Mouse (Mus musculus) erythroblast, adult 5-6 weeks (primary cell): ENCODE data around the gene Poln. TPM values are rescaled to one million over a fixed set of nuclear protein-coding genes. Genes with fewer than 3 reads are reported as not detected.

ENCODE experiments used
- ATAC-seq: replicated peaks from 2 replicates; pipeline ENCODE4 v1.8.0; 2016; ENCODE audit warnings: moderate number of reproducible peaks, mild to moderate bottlenecking, moderate TSS enrichment, inconsistent platforms; ENCODE audit not compliant: poor library complexity, low FRiP score, severe bottlenecking
- total RNA-seq, 2 experiments: library from RNA; stranded (forward) in 1 of 2; stranded (reverse) in 1 of 2; fragments of 150-400 nt in 1 of 2; fragments of 200-764, 138-1000 nt in 1 of 2; gene quantifications; 2 replicates each; pipeline versions ENCODE4 v1.2.3 to v1.2.4; 2015 to 2017; ENCODE audit warnings: low replicate concordance in 2 of 2

Poln gene
- total RNA-seq, 2 experiments from 2014 or later = 1.7 to 5.0 TPM

DNA sequence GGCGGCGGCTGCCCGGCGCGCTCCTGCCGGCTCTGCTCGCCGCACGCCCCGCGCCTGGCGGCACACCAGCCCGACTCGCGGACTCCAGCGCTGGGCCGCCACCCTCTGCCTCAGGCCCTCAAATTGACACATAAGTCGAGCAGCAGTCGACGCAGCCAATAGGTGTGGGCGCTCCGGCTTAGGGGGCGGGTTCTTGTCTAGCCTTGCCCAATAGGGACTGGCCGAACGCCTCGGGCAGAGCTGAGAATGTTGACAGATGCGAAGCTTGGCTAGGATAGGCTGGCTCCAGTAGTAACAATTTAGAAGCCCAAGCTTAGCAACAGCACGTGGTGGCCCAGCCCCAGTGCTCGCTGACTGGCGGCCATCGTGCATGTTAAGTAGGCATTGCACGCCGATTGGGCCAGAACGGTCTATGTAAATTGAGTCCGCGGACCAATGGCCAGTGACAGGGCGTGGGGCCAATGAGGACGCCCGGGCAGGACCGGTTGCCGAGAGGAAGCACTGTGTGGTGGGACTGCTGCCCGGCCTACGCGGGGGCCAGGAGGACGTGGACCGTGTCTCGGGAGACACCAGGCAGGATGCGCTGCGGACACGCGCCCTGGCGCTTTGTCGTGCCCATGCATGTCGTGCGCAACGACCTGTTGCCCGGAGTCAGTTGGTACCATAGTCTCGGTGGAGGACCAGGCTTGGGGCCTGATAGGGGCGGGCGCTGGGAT is 18.5 kb upstream of the Poln start, which contains the start of gene Mxd4:
Gene Mxd4 (minus strand): TSS at position 120 of the 716 bp plus-strand sequence.
- peak; percentile 94 for ATAC-seq

DNA sequence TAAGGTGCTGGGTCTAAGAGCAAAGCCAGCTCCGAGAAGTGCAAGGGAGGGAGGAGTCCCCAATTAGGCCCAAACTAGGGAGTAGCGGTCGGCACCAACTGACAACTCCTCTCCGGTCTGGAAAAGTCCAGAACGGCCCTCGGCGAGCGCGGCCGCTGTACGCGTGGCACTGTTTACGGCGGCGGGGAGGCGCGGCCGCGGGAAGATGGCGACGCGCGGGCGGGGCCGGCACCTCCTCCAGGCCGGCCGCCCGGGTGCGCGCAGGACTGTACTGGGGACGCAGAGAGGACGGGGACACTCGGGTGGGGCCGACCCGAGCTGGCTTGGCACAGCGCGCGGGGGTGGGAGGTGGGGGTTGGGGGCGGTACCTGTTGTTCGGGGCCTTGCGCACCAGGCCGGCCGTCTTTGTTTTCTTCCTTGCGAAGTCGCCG is 17.7 kb upstream of the Poln start:
- peak; percentile 34 for ATAC-seq

DNA sequence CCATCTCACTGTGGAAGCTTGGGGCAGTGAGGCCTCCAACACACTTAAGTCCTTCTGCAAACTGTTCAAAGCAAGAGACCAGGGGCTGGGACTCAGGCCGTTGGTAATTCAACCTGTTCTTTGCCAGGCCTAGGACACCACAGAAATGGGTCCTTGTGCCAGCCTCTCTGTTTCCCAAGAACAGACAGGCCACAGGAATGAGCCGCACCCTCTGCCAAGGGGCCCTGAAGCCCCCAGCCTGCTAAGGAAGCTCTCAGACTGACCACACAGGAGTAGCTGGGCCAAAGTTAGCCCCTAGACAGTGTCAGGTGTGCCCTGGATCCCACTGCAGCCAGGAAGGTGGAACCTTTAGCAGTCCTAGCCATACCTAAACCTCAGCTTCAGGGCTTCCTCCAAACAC is 17.1 kb upstream of the Poln start:
- ATAC-seq = no peak

DNA sequence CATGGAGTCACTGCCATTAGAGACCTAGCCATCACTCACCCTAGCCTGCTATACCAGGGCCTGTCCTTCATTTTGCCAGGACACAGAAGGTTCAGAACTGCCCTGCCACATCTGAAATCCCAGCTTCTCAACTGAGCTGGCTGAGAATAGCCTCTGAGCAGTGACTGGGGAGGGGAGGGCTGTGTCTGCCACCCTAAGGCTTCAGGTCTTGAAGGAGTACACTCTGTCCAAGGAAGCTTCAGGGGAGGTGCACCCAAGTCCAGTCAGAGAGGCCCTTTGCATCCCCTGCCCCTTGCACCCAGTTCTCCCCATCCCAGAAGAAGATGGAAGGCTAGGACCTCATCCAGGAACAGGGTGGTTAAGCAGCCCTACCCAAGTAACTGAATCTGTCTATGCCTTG is 16.5 kb upstream of the Poln start:
- no peak for ATAC-seq

DNA sequence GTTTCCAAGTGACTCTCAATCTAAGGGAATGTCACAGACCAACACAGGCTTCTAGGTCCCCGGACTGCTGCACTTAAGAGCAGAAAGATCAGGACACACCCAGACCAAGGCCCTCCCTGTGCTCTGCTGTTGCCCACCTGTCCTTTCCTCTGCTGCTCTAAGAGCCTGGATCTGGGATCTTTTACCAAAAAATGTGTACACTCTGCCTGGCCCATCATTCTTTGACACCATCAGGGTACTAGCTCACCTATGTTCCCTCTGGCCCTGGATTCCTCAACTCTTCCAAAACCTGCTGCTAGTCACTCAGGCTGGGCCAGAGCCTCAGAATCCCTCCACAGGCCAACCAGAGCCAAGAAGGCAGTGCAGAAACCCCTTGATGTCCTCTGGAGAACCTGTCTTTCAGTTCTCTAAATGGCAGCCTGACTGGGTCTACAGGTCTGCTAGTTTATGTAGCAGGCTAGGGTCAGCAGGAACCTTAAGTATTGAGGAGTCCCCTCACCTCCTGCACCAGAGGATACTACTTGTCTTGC is 15.9 kb upstream of the Poln start:
- no peak for ATAC-seq

DNA sequence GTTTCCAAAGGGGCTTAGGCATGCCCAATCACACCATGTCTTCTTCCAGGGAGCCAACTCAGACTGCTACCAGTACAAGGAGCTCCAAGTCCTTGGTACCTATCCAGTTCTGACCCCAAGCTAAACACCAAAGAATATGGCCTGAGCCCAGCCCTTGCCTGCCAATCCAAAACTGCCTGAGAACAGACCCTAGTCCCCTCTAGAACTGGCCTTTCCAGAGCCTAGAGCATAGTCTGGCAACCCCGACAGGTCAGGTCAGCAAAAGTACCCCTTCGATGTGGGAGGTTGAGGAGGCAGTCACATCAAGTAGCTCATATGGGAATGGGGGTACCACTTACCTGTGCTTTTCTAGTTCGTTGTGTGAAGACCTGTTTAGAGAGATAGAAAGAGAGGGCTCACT is 14.7 kb upstream of the Poln start:
- no peak for ATAC-seq

DNA sequence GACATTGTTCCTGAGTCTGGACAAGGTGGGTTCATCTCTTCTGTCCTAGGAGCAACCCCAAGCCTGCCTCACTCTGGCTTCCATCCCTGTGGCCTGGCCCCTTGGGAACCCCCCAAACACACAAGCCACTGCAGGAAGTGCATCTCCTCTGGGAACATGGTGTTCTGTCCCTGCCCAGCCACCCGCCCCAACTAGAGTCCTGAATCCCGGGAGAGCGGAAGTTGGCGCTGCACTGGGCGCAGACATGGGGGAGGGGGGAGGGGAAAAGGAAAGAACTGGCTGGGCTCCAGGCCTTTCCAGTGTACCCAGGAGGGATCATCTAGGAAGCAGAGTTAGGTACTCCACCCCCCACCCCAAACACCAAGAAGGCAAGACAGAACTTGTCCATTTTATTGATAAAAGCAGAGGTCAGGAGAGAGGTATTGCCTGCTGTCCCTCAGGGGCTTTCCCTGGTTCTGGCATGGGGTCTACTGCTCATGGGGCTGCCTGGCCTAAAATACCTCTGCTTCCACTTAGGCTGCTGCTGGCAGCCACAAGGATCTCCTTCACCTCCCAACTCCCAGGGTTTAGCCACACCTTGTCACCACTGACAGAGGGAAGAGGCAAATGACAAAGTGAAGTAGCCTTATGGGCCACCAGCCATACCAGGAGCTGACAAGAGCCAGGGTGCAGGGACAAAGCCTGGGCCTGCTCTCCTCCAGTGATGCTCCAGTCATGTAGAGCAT is 14.1 kb upstream of the Poln start:
- ATAC-seq = no peak

DNA sequence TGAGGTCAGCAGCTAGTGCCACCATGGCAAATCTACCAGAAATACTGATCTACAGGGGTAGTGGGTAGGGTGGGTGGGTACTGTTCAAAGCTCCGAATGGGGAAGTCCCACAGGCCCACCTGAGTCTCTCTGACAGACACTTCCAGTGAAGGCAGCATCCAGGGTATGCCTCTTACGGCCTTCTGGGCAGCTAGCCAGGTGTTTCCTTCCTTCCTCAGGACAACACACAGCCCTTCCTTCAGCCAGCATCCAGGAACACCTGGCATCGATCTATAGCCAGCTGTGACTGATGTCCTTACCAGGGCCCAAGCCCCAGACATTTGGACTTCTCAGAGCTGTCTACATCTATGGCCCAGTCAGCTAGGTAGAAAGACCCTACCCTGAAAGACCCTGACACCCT is 13.2 kb upstream of the Poln start:
- ATAC-seq = no peak

DNA sequence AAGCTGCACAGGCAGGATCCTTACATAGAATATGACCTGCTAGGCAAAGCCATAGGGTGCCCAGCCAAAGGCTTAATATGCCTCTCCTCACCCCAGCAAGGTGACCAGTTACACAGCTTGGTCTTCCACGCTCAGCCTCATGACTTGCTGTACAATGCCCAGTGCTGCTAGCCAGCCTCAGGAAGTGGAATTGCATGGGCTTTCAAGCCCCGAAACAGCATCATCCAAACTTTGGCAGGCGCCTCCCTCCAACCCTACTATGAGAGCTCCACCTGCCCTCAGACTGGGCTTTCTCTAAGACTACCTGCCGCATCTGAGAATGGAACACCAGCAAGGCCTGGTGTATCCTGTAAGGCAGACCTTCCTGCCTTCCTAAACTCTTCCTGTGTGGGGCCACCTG is 8.6 kb upstream of the Poln start:
- ATAC-seq = no peak

DNA sequence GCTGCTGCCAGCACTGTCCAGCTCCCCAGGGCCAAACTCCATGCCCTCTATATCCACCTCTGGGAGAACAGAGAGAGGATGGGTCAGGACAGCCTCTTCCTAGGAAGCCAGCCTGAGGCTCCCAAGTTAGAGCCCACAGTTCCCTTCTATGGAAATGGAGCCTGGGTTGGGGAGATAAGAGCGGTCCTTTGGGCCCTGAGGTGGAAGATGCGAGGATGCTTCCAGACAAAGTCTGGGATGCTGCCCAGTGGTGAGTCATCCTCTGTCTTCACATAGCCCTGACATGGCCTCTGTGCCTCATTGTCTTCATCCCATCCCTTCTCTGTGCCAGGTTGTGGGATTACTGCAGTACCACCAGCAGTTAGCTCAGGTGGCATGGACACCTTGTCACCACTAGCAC is 7.8 kb upstream of the Poln start:
- ATAC-seq = no peak

DNA sequence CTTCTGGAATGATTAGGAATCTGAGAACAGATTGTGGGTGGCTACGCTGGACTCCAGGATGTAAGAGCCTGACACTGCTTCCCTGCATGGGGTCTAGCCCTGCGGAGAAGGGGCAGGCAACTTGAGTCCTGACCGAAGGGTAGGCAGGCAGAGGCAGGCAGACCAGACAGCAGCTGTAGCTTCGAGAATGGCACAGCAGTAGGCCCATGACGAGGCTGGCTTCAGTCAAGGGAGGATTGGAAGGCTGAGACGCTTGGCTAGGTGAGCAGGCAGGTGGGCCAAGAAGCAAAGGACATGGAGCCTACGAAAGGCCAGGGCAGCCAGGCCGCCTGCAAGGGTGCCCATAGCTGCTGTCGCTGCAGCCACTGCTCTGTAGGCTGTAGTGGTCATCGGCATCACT is 7.4 kb upstream of the Poln start:
- no peak for ATAC-seq

DNA sequence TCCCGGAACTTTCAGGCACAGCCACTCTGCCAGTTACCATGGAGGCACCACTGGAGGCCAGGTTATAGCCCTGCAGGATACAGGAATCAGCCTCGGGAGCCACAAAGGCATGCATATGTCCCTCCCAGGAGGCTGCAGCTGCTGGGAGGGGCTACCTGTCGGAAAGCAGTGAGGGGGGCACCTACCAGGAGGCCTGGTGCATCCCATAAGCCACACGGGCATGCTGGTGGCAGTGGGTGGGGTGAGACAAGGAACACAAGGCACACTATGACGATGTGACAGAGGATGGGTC is 6.1 kb upstream of the Poln start:
- ATAC-seq = no peak

DNA sequence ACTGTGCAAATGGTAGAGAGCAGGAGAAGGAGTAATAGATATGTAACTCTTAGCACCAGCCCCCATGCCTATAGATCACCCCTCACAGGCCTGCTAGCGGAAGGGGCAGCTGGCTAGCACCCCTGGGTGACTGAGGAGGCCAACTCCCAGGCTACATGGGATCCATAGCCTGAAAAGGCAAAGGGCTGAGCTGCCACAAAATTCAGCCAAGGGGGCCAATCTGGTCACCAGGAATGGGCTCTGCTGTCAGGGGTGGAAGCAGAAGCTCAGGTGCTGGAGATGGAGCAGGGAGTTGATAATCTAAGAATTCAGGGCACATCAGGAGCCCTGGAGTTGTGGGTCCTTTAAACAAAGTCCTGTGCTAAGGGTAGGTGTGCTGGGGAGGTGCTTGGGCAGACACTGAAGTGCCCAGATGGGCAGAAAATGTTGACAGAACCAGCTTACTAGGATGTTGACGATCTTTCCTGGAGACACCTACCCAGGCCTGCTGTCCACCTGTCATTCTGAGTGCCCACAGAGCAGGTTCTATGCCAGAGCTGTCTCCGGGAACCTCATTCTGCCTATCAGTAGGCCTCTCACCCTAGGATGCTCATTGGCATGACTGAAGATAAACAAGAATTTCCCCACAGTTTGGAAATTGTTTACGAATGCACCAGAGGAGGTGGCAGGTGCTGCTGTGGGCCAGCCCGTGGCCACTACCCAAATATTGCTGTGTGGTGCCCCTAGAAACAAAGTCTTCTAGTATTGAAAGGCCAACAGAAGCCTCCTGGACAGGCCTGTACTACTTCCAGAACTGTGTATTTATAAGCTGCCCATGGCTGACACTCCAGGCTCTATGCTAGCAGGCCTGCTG is 5.5 kb upstream of the Poln start:
- no peak for ATAC-seq

DNA sequence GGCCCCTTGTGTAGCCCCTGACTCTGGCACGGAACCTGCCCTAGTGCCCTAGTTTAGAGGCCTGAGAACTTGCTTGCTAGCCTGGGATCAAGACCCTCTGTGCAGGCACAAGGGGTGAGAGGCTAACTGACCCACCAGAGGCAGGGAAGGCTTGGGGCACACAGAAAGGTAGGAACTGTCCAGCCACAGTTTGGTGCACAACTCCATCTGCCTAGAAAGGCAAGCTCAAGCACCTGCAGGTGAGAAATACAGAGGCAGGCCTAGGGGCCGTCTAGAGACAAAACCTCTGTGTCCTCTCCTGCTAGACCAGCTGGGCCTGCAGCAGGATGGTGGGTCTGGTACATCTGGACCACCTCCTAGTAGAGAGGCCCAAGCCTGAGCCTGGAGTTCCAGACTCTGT is 4.8 kb upstream of the Poln start:
- no peak for ATAC-seq

DNA sequence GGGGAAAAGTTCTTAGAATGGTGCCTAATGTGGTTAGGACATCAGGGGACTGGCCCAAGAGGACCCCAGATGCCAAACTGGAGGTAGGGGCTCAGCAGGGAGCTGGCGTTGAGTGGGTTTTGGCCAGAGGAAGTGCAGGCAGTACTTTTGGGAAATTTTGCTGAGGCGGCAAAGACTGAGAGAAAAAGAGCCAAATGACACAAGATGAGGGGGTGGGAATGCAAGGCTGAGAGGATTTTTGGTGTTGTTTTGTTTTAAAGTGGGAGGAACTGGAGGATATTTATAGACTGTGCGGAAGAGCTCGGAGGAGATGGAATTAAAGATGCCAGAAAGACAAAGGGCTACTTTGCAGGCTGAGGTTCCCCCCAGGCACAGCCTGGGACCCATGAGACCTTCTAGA is 1.5 kb upstream of the Poln start:
- ATAC-seq = no peak

DNA sequence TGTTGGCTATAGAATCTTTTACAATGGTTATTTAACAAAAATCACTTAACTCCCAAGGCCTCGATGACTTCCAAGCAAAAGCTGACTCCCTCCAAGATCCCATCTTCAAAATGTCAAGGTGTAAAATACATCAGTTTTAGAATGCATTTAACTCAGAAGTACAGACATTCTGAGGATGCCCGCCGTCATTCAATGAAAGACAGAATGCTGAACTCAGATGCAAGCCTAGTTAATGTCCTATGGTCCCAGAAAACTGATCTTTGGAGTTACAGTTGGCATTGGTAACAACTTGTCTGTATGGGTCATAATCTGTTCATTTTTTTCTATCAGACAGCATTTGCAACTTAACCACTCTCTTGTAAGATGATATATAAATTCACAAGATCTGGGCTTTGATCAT is 706 bp upstream of the Poln start:
- no peak for ATAC-seq

DNA sequence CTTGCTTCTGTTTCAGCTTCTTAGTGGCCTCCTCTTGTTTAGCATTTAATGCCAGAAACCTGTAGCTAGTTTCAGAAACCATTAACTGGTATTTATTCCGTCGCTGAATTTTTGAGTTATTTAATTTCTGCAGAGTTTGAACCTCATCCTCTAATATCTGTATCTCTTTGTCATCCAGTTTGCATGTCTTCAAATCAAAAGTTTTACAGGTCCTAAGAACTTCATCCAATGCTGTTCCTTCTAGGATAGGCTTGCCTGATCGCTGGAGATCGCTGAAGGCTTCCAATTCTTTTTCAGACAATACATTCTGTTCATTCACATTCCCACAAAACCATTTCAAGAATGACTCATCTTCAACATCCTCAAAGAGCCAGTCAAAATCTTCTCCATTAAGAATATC is 1.4 kb downstream of the Poln start:
- no peak for ATAC-seq

DNA sequence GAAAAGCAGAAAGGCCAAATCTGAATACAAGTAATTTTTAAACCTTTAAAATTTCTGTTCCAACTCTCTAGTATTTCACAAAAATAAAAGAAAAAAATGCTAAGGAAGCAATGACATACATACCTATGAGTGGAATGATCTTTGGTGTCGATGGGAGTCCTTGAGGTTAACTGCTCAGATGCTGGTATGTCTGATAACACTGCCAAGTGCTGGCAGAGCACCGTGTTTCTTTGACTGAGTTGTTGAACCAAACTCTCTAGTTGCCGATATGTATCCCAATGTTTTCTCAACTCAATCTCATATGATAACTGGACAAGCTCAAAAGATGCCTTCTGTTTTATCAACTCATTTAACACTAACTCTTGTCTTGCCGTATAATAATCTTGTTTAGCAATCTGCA is 3.5 kb downstream of the Poln start:
- ATAC-seq = no peak

DNA sequence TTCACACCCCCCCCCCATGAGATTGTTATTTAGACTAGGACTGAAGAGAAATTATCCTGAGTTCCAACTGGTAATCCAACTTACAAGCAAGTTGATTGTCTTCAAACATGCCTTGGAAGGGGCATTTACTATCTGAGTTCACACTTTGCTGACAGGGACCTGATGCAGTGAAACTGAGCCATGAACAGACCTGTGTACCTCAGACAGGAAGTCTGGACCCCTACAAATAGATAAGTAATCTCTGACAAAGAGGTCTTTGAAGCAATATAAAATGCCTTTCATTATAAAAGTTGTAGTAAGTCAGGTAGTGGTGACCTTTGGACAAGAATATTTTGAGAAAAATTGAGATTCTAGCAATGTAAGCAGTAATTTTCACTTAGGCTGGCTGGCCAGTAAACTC is 20.8 kb downstream of the Poln start:
- no peak for ATAC-seq

DNA sequence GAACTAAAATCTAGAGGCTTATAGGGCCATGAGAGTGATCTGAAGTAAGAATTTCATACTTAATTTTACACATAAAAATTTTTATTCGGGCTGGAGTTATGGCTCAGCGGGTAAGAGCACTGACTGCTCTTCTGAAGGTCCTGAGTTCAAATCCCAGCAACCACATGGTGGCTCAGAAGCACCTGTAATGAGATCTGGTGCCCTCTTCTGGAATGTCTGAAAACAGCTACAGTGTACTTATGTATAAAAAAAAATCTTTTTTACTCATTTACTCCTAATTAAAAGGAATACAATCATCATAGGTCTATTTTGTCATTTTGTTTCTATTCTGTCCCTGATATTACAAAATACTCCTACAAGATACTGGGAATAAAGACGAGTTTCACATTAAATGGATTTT is 21.7 kb downstream of the Poln start:
- ATAC-seq = no peak

DNA sequence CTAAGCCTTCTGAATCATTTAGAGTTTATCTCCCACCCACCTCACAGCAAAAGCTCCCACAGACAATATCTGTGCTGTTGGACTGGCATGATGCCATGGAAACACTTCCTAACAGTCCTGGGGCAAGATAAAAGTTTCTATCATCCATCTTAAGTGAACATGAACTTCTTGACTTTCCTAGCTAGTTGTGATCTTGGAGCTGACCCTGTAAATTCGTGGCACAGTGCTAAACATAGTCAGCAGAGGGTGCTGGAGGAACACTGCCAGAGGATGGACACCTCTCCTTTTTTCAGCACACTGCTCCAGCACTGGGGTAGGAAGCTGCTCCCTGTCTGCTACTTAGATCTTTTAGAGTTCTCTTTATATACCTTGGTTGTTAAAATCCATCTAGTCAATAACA is 29.5 kb downstream of the Poln start:
- no peak for ATAC-seq
